Comparison of ENCODE assay signal across 9 mouse cellular contexts in genomic region chr2:166956805-166957204, GRCm38 (mm10). TPM values are rescaled to one million over a fixed set of nuclear protein-coding genes. Genes with fewer than 3 reads are reported as not detected.
DNase-seq lines count a peak whose midpoint lies in the region; ATAC-seq lines count a peak whose summit lies in the region.
"Had no signal": no experiment of that assay in that cellular context is flagged by ENCODE, and none has a peak within 500 bp of the region (broad histone marks: within the 10 kb centered on the region; RNA-seq: fewer than 3 reads in every experiment).

No protein-coding gene starts in this region.

- H3K27ac ChIP-seq in heart, embryonic 11.5 days (ENCODE audit: low read depth, low read length): no peak overlapping the region
- H3K27ac ChIP-seq: limb, embryonic 13.5 days had no signal

- peaks cover 16% of the 10 kb centered on the region for H3K36me3 ChIP-seq in heart, embryonic 11.5 days (ENCODE audit: control insufficient read depth, insufficient read depth, low read length)

- H3K4me3 ChIP-seq in heart, embryonic 11.5 days (ENCODE audit: low read depth, low read length): no peak overlapping the region
- H3K4me3 ChIP-seq: limb, embryonic 13.5 days had no signal

- H3K4me2 ChIP-seq in heart, embryonic 11.5 days: no peak overlapping the region
- H3K4me2 ChIP-seq: limb, embryonic 13.5 days had no signal

- no peaks in the 10 kb centered on the region for H3K4me1 ChIP-seq in heart, embryonic 11.5 days (ENCODE audit: control insufficient read depth, insufficient read depth, low read length)
- H3K4me1 ChIP-seq: limb, embryonic 13.5 days had no signal

- ATAC-seq in heart, embryonic 11.5 days (replicated peaks; ENCODE audit: insufficient number of reproducible peaks, low FRiP score, low TSS enrichment): no peak
- peak; percentile 62; the same call in 1 of the 2 replicates for ATAC-seq in cerebellum, adult (ENCODE audit: insufficient number of reproducible peaks, low FRiP score, low TSS enrichment)
- ATAC-seq in megakaryocyte-erythroid progenitor cell, adult 5-6 weeks (replicated peaks; ENCODE audit: low FRiP score, low TSS enrichment, poor library complexity, severe bottlenecking): peak; percentile 50; the same call in 1 of the 2 replicates

- 58% methylated on average over 7 of the region's 7 CpGs for WGBS in heart, embryonic 11.5 days (ENCODE audit: insufficient replicate concordance)

- intact Hi-C loops in gastrocnemius, postnatal 14 days (cut with DNase I; ENCODE audit: low total_unique reads): no loop called here

- DNase-seq in heart, adult 11 months: peak; percentile 88
- DNase-seq in CD8-positive naive resting alpha-beta T cell, adult 2 months (ENCODE audit: low read depth in 2 of 2, low spot score in 2 of 2): peak; percentile 56 to 73
- DNase-seq in gastrocnemius, postnatal 14 days: peak; percentile 34
- DNase-seq in layer of hippocampus, postnatal 10 days (ENCODE audit: low spot score in 2 of 2): peak; percentile 51 to 62
- DNase-seq in thymus, postnatal 36 days: peak; percentile 18 to 33

- no peak overlapping the region for H3K9ac ChIP-seq in heart, embryonic 11.5 days (ENCODE audit: low read depth, low read length)
- H3K9ac ChIP-seq: limb, embryonic 13.5 days had no signal

- no peaks in the 10 kb centered on the region for H3K27me3 ChIP-seq in heart, embryonic 11.5 days (ENCODE audit: control insufficient read depth, insufficient read depth, low read length)
- H3K27me3 ChIP-seq: limb, embryonic 13.5 days had no signal

- no peaks in the 10 kb centered on the region for H3K9me3 ChIP-seq in heart, embryonic 11.5 days (replicated peaks; ENCODE audit: control insufficient read depth, low read length)
- H3K9me3 ChIP-seq: limb, embryonic 13.5 days had no signal

RNA-seq across cellular contexts. Expression of gene Stau1, which starts 39.3 kb away (rescaled TPM):
- 55.6 and 62.0 TPM in 2 replicates for polyA plus RNA-seq in heart, embryonic 11.5 days (2014; fragmentation: Nextera tagmentation; extraction: Ambion mirVana)
- total RNA-seq in gastrocnemius, postnatal 14 days (2021): 10 to 100 TPM; 40.0 to 41.7 TPM
- total RNA-seq in layer of hippocampus, postnatal 10 days (2021): 10 to 100 TPM; 75.7 to 79.5 TPM
- total RNA-seq in megakaryocyte-erythroid progenitor cell, adult 5-6 weeks (2014; fragmentation: Nextera tagmentation): 51.3 and 62.6 TPM in 2 replicates
- 42.5 and 48.4 TPM in 2 replicates for total RNA-seq in megakaryocyte-erythroid progenitor cell, adult 5-6 weeks (2017)

RNA-seq across cellular contexts. Expression of gene Cse1l, which starts 51.0 kb away (rescaled TPM):
- 124 and 146 TPM in 2 replicates for polyA plus RNA-seq in heart, embryonic 11.5 days (2014; fragmentation: Nextera tagmentation; extraction: Ambion mirVana)
- 10 to 100 TPM; 46.8 to 50.2 TPM for total RNA-seq in gastrocnemius, postnatal 14 days (2021)
- 10 to 100 TPM; 67.2 to 70.4 TPM for total RNA-seq in layer of hippocampus, postnatal 10 days (2021)
- 137 and 147 TPM in 2 replicates for total RNA-seq in megakaryocyte-erythroid progenitor cell, adult 5-6 weeks (2014; fragmentation: Nextera tagmentation)
- 146 and 222 TPM in 2 replicates for total RNA-seq in megakaryocyte-erythroid progenitor cell, adult 5-6 weeks (2017)

RNA-seq across cellular contexts. Expression of gene Ddx27, which starts 58.2 kb away (rescaled TPM):
- polyA plus RNA-seq in heart, embryonic 11.5 days (2014; fragmentation: Nextera tagmentation; extraction: Ambion mirVana): 29.3 and 30.6 TPM in 2 replicates
- total RNA-seq in gastrocnemius, postnatal 14 days (2021): 1 to 10 TPM; 6.8 to 8.0 TPM
- total RNA-seq in layer of hippocampus, postnatal 10 days (2021): 10 to 100 TPM; 34.8 to 36.1 TPM
- total RNA-seq in megakaryocyte-erythroid progenitor cell, adult 5-6 weeks (2014; fragmentation: Nextera tagmentation): 95.3 and 95.8 TPM in 2 replicates
- 164 and 178 TPM in 2 replicates for total RNA-seq in megakaryocyte-erythroid progenitor cell, adult 5-6 weeks (2017)

Comparison
In these comparisons a context has a peak if more than half of its experiments do, and no peak if none do; other contexts are left out.
1. DNase-seq: peak in every context shown above with its lines; median percentile 88 in heart, adult 11 months; 64 in CD8-positive naive resting alpha-beta T cell, adult 2 months; 56 in layer of hippocampus, postnatal 10 days; 34 in gastrocnemius, postnatal 14 days; 26 in thymus, postnatal 36 days.